Mouse (Mus musculus) lung, adult 2 months (tissue): ENCODE results near the gene Zdhhc14.

ENCODE experiments used
- CTCF ChIP-seq: fragments of 200-500 bp; IDR thresholded peaks from 2 replicates; pipeline ENCODE4 v1.5.1; 2011; ENCODE audit warnings: mild to moderate bottlenecking, low read length, control low read depth; ENCODE audit not compliant: insufficient read depth
- POLR2A ChIP-seq: fragments of 200-500 bp; IDR thresholded peaks from 2 replicates; pipeline ENCODE4 v1.6.1; 2011; ENCODE audit warnings: low read depth, mild to moderate bottlenecking, control low read depth, low read length, borderline replicate concordance; ENCODE audit errors: extremely low read depth

- no peak for TF ChIP-seq CTCF
- TF ChIP-seq POLR2A = no peak
Observed at GRCm38 (mm10) chr17:5463912-5464311, 28.4 kb upstream of the Zdhhc14 start.
